Mouse (Mus musculus) small intestine, adult 2 months (tissue): ENCODE data around the gene Rgsl1. TPM values are rescaled to one million over a fixed set of nuclear protein-coding genes. Genes with fewer than 3 reads are reported as not detected.
A peak's percentile ranks its signal among the peaks of the same experiment; 100 is the strongest.

Source experiments
- H3K27ac ChIP-seq: fragments of 200-500 bp; 2 replicates; pipeline ENCODE4 v1.5.1; 2012; ENCODE audit warnings: low read depth, low read length, control low read depth, inconsistent platforms; ENCODE audit not compliant: insufficient read depth
- H3K27me3 ChIP-seq: fragments of 200-500 bp; 2 replicates; pipeline ENCODE4 v1.6.1; 2012; ENCODE audit warnings: mild to moderate bottlenecking, moderate library complexity, low read length, inconsistent platforms; ENCODE audit not compliant: control insufficient read depth, insufficient read depth
- H3K36me3 ChIP-seq: fragments of 200-500 bp; 2 replicates; pipeline ENCODE4 v1.6.1; 2012; ENCODE audit warnings: mild to moderate bottlenecking, low read length, control low read depth, inconsistent platforms; ENCODE audit not compliant: control insufficient read depth, insufficient read depth
- H3K4me1 ChIP-seq: fragments of 200-500 bp; 2 replicates; pipeline ENCODE4 v1.6.1; 2012; ENCODE audit warnings: low read length, inconsistent platforms, mixed read lengths; ENCODE audit not compliant: control insufficient read depth, insufficient read depth, insufficient read length
- H3K4me3 ChIP-seq: fragments of 200-500 bp; 2 replicates; pipeline ENCODE4 v1.5.1; 2012; ENCODE audit warnings: low read depth, mild to moderate bottlenecking, control low read depth, inconsistent platforms, low read length, moderate library complexity
- CTCF ChIP-seq: fragments of 200-500 bp; IDR thresholded peaks from 2 replicates; pipeline ENCODE4 v1.5.1; 2012; ENCODE audit warnings: low read depth, mild to moderate bottlenecking, control low read depth, inconsistent platforms, low read length, moderate library complexity, mixed read lengths; ENCODE audit not compliant: insufficient replicate concordance, insufficient read length; ENCODE audit errors: extremely low read depth
- POLR2A ChIP-seq: fragments of 200-500 bp; IDR thresholded peaks from 2 replicates; pipeline ENCODE4 v1.6.1; 2012; ENCODE audit warnings: low read depth, mild to moderate bottlenecking, control low read depth, inconsistent platforms, low read length, moderate library complexity
- WGBS: fragments of 180-500 bp; shearing (Covaris S2); methylation state at CpG from one replicate; pipeline ENCODE4 v1.1.7; 2018; 5-methylcytosine and 5-hydroxymethylcytosine counted together
- polyA plus RNA-seq: library from polyadenylated mRNA; depleted of rRNA; stranded (reverse); fragments of >200 nt; gene quantifications from 2 replicates; pipeline ENCODE4 v1.2.3, GENCODE M21; 2012

The Rgsl1 gene
- polyA plus RNA-seq, 1 experiment: not detected

DNA sequence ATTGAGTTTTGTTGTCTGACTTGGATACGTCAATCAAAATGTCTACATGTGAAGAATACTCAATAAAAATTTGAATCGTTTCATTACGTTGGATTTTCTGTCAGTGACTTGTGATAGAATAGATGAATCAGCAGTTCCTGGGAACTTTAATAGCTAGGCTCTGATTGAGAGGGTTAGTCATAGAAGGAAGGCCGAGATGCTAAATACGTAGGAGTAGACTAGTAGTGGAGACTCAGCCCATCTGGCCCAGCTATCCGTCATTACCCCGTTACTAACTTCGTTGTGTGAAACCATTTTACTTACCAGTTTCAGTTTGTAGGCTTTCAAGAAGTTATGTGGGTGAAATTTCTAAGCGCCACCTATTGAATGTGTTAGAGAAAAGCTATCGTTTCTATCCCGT, 79.8 kb downstream of the Rgsl1 start:
- TF ChIP-seq POLR2A (no peak), CTCF (no peak)
- Histone ChIP-seq H3K36me3 (peaks cover 33% of the 10 kb centered on the region), H3K4me3 (no peak overlapping the region), H3K27ac (no peak overlapping the region), H3K4me1 (peaks cover 11% of the 10 kb centered on the region; the same call in 1 of the 2 replicates), H3K27me3 (no peaks in the 10 kb centered on the region)
- 76% methylated on average over 11 of the region's 11 CpGs for WGBS

DNA sequence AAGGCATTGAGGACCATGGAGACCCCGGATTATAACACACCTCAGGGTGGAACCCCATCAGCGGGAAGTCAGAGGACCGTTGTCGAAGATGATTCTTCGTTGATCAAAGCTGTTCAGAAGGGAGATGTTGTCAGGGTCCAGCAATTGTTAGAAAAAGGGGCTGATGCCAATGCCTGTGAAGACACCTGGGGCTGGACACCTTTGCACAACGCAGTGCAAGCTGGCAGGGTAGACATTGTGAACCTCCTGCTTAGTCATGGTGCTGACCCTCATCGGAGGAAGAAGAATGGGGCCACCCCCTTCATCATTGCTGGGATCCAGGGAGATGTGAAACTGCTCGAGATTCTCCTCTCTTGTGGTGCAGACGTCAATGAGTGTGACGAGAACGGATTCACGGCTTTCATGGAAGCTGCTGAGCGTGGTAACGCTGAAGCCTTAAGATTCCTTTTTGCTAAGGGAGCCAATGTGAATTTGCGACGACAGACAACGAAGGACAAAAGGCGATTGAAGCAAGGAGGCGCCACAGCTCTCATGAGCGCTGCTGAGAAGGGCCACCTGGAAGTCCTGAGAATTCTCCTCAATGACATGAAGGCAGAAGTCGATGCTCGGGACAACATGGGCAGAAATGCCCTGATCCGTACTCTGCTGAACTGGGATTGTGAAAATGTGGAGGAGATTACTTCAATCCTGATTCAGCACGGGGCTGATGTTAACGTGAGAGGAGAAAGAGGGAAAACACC, 90.0 kb downstream of the Rgsl1 start:
- Histone ChIP-seq H3K4me1 (peaks cover 25% of the 10 kb centered on the region), H3K27me3 (no peaks in the 10 kb centered on the region), H3K27ac (no peak overlapping the region), H3K4me3 (0 out of 2 replicates have a peak overlapping the region, but pooled peaks have one; percentile 2), H3K36me3 (peaks cover 23% of the 10 kb centered on the region)
- WGBS: 86% methylated on average over 25 of the region's 25 CpGs
- TF ChIP-seq CTCF: no peak
- no peak for TF ChIP-seq POLR2A

DNA sequence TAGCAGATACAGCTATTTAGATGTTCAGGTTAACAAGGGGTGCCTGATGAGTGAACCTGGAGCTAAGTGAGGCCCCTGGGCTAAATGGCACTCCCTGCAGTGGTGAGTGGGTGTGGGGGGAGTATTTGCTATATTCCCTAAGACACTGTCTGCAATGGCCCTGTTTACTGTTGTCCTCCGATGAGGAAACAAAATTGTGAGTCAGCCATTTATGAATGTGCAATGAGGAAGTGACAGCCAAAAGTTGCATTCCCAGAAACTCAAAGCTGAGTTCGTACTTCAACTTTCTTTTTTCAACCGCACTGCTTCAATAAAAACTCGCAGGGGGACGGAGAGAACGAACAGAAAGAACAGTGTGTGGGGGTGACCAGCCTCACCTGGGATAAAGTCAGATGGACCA, 91.4 kb downstream of the Rgsl1 start:
- Histone ChIP-seq H3K27ac (peak overlapping the region; percentile 96), H3K36me3 (peaks cover 11% of the 10 kb centered on the region), H3K27me3 (no peaks in the 10 kb centered on the region), H3K4me3 (peak overlapping the region; percentile 67; the same call in 1 of the 2 replicates), H3K4me1 (peaks cover 31% of the 10 kb centered on the region)
- no peak for TF ChIP-seq POLR2A
- 16% methylated on average over 6 of the region's 6 CpGs for WGBS

DNA sequence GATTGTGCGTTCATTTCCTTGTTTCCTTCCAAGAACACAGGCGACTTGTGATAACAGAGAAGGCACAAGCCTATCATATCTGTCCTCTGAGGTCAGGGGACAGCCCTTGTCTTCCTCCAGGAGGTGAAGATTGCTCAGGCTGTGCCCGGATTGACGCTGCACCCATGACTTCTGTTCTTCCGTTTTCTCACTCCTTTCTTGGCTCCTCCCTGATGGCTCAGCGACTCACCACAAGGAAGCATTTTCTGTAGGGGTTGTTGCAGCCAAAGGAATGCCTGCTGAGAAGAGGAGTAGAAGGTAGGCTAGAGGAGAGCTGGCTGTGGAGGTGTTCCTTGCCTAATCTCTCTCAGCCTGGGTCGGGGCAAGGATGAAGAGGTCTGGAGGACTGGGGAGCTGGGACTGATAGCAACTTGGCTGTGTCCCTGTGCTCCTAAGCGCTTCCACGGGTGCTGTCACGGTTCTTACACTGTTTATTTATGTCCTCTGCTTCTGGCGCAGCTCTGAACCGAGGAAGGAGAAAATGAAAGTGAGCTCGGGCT, 92.1 kb downstream of the Rgsl1 start:
- WGBS: 3% methylated on average over 13 of the region's 13 CpGs

DNA sequence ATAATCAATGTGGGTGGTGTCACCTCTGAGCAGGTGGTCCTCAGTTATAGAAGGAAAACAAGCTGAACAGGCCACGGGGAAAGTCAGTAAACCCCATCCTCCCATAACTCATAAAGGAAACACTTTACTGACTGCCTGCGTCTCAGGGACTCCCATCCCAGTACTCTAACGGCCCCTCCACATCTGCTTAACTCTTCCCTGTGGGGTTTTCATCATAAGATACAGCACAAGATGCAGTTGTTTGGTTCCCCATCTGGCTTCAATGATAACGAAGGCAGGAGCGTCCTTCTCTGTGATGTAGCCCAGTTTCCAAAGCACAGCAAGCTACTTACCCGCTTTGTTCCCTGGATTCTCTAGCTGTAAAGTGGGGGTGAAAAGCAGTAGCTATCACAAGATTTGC, 93.9 kb downstream of the Rgsl1 start:
- WGBS: 64% methylated on average over 6 of the region's 6 CpGs
- H3K4me1 ChIP-seq: peaks cover 31% of the 10 kb centered on the region
- no peaks in the 10 kb centered on the region for H3K27me3 ChIP-seq
- peaks cover 3% of the 10 kb centered on the region; the same call in 1 of the 2 replicates for H3K36me3 ChIP-seq
- H3K27ac ChIP-seq: peak overlapping the region; percentile 82
- H3K4me3 ChIP-seq: no peak overlapping the region
- TF ChIP-seq POLR2A (no peak), CTCF (no peak)

More for the DNA sequence above, 92.1 kb downstream of the Rgsl1 start:
- TF ChIP-seq POLR2A (peak; percentile 55; the same call in 1 of the 2 replicates), CTCF (peak; percentile 9; the same call in 1 of the 2 replicates)
- Histone ChIP-seq H3K4me1 (peaks cover 31% of the 10 kb centered on the region), H3K4me3 (peak overlapping the region; percentile 67), H3K27ac (peak overlapping the region; percentile 96), H3K36me3 (peaks cover 11% of the 10 kb centered on the region), H3K27me3 (no peaks in the 10 kb centered on the region)

DNA sequence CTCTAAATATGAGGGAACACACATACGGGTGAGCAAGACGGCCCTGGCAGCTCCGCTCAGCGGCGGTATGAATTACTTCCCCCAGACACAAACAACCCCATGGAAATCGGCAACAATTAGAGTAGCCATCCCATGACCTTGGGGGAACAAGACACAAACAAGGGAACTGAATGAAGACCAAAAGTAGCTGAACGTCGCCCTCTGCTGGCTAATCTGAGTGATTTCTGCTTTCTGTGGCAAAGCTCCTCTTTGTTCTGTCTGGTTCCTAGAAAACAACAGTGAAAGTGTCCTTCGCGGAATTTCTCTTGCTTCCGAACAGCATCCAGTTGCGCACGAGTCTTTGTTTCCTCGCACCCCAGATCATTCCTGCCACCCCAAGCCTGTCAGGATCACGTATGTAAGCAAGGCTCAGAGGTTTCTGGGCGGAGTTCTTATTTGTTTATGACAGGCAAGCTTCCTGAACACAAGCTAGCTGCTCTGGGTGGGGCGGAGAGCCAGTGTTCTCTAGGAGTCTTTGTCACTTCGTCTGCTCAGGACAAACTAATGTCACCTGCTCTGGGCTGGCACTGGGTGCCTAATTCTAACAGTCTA, 94.6 kb downstream of the Rgsl1 start, which contains the start of gene Rnasel:
Gene Rnasel (plus strand): TSS at position 216 of the 591 bp plus-strand sequence.
- peak within 1 kb of the TSS; percentile 61 for H3K4me3 ChIP-seq
- H3K36me3 ChIP-seq: peaks cover 3% of the 10 kb centered on the region; the same call in 1 of the 2 replicates
- WGBS: under 1% methylated on average over 18 of the region's 18 CpGs
- TF ChIP-seq POLR2A (peak; percentile 58; the same call in 1 of the 2 replicates), CTCF (peak; percentile 65; the same call in 1 of the 2 replicates)
- H3K27me3 ChIP-seq: no peaks in the 10 kb centered on the region
- H3K4me1 ChIP-seq: peaks cover 28% of the 10 kb centered on the region
- H3K27ac ChIP-seq: peak within 1 kb of the TSS; percentile 82

DNA sequence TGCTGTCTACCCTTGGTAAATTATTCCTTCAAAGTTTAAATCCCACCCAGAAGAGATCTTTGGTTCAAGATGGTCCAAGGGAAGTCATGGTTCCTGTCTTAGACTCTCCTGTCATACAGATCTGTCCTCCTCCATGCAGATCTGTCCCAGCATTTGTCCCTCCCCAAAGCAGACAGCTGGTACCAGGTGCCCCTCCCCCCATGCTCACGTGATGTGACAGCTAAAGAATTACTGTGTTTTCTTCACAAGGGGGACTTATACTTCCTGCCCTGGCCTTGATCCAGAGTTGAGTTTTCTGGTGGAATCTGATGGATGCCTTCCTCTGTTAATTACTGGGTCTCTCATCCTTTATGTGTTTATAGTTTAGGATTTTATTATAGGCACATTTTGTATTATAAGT, 95.4 kb downstream of the Rgsl1 start:
- Histone ChIP-seq H3K27ac (no peak overlapping the region), H3K36me3 (peaks cover under 1% of the 10 kb centered on the region; the same call in 1 of the 2 replicates), H3K4me3 (no peak overlapping the region), H3K4me1 (peaks cover 28% of the 10 kb centered on the region), H3K27me3 (no peaks in the 10 kb centered on the region)
- TF ChIP-seq CTCF: no peak
- no peak for TF ChIP-seq POLR2A
- 17% methylated on average over 1 of the region's 1 CpGs for WGBS
